Mouse (Mus musculus) Muller cell, postnatal 12 days (primary cell): ENCODE results near the gene Lrrc8e.

ENCODE experiments used
- DNase-seq: peaks from one replicate; pipeline ENCODE4 v3.0.0-alpha.2; 2015; ENCODE audit errors: inconsistent ontology term

Lrrc8e gene

DNA sequence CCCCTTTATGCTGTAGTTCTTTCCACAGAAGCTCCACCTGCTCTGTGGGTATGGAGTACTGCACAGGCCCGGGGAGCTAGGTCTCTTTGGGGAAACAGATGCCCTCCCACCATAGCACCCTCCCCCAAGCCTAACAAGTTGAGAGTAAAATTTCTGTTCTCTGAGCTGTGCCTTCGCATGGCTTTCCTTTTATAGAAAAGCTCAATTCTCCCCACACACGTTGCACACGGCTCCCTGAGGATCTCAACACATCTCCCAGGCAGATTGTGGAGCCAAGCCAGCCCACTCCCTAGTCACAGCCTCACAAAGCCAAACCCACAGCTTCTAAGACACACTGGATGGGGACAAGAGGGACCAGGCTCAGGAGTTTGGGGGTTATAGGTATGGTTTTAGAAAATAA, 30.3 kb downstream of the Lrrc8e start:
- no peak for DNase-seq

DNA sequence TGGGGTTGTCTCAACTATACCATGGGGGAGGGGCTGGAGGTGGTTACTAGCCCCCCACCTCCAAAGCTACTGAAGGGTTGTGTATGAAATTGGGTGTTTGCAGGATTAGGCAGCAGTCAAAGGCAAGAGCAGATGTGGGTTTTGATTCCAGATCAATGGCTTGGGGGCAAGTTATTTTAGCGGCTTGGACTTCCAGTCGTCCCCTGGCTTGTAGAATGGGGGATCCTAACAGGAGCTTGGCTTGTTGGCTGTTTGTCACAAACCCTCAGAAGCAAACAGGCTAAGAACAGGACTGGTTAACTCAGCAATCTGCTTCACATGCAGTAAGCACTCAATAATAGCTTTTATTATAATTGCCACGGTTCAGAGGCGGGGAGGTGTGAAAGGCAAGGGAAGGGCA, 30.7 kb downstream of the Lrrc8e start:
- DNase-seq: no peak

DNA sequence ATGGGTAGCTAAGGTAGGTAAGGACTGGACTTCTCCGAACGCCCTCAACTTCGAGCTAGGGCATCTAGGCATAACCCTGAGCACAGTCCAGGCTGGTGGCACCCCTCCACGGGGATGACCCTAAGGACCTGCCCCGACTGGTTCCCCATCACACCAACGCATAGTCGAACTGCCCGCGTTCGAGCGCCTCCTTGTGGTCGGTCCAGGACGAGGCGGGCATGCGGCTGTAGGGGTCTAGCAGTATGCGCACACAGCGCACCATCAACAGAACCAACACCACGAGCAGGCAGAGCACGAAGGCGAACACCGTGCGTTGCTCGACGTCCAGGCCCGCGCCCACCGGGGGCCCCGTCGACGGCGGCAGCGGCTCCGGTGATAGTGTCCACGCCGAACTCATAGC, 31.6 kb downstream of the Lrrc8e start:
- peak; percentile 76 for DNase-seq

DNA sequence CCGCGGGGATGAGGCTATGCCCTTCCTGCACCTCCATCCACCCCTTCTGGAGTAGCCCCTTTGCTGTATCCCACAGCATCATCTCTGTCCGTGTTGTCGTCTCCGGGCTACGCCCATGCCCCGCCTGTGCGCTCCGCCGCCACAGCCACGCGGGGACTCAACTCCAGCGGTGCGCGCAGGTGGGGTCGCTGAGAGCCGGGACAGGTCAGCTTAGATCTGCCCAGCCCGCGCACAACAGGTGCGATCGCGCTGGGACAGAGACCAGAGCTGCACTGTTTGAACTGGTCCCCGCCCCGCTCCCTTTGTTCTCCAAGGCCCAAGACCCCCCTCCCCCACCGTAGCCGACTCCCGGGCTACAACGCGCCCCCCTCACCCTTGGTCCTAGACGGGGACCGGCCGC, 32.1 kb downstream of the Lrrc8e start:
- no peak for DNase-seq

DNA sequence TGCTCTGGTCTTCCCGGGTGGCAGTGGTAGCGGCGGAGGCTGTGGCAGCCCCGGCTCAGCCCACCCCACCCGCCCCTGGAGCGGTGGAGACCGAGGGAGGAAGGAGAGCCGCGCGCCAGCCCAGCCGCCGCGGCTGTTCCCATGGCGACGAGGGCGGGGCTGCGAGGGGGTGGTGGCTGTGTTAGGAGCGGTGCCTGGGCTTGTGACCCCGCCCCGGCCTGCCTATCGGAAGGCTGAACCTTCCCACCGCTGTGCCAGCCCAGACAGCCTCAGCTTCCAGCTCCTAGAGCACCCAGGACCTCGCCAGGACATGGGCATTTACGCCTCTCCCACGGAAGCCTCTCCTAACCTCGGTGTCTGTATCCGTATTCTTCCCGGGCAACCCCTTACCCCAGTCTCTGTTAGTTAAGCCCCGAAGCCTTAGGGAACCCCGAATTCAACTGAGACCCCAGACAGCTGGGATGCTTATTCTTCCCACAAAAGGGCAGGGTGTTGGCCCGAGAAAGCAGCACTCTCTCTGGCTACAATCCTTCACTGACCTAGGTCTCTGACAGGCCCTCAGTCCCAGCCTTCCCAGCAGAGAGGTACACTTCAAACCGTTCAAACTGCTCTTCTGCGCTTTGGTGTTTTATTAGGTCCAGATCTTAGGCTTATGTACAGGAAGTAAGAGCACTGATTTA, 32.6 kb downstream of the Lrrc8e start, which contains the start of gene Ctxn1:
Ctxn1 (minus strand) TSS at position 150 of the 680 bp plus-strand sequence.
- peak; percentile 98 for DNase-seq

DNA sequence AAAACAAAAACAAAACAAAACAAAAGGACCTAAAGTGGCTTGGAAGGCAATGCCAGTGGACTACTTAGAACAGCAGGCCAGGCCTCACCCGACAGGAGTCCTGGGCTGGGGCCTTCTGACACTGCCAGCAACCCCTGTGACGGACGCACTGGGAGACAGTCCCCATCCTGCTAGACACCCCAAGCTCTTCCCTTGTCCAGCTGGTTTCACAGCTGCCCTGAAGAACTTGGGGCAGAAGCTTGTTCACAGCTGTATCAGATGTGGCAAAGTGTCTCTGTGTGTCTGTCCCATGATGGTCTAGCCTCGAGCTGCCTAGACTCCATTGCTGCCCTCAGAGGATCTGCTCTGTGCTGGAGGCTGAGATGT, 33.2 kb downstream of the Lrrc8e start:
- no peak for DNase-seq

DNA sequence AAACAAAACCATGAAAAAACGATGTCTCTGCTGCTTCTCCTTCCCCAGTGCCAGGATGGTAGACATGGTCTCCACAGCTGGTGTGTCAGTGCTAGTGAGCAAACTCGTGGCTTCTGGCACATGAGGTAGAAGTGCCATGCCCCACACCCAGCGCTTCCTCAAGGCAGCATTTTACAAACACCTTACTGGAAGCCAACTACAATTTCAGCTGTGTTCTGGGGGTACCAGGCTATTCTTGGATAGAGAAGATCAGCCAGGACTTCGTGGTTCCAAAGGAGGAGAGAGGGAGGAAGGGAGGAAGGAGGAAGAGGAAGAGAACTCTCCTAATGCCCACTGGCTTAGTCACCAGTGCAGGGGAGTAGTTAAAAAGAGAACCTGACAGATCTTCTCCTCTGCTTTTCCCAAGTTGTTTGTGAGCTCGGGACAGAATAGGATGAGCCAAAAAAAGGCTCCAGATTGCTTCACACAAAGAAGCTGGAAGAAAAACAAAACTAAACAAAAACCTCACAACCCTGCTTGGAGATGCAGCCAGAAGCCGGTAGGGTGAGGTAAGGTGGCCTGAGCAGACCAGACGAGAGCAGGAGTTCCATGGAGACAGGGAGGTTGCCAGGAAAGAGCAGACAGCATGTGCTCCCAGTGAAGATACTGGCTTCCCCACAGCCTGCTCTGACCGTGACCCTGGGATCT, 36.6 kb downstream of the Lrrc8e start:
- DNase-seq: no peak

DNA sequence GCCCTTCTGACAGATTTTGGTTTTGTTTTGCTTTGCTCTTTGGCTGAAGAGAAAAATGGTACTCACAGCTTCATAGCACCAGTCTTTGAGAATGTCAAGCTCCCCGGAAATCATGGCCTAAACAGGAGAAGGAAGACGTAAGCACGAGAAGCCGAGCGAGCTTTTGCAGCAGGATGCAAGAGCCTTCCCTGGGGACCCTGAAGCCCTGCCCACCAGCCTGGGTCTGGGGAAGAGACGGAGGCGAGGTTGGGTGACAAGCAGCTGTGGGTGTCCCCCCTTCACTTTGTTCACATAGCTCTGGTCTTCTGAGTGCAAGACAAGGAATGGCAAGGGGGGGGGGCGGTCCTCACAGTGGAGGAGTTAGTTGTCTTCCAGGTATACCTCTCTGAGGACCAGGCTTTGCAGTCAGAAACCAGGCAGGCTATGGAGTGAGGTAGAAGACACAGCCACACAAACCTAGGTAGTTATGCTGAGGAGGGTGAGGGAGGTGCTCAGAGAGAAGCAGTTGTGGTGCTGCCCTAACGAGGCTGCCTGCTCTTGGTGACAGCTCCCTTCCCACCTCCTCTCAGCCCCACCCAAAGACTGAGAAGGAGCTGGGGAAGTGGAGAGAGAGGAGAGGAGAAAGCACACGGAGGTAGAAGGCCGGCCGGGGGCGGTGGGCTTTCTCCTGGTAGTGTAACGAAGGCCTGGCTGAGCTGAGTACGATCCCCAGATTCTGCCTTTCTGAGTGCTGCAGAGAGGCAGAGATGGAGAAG, 38.7 kb downstream of the Lrrc8e start:
- no peak for DNase-seq

DNA sequence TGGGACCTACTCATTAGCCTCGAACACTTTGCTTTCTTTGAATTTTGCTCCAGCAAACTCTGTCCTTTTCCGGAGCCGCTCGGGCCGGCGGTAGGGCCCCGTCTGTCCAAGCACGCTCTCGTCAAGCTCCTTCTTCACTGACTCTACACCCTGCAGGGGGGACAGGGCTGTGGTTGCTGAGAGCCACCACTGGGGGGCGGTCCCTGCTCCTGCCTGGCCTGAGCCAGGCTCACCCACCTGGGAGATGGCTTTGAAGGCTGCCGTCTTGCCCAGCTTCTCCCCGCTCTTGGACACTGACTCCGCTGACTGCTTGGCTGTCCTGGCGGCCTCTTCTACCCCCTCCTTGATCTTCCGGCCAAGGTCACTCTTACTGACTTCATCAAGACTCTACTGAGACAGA, 41.0 kb downstream of the Lrrc8e start:
- DNase-seq: no peak

DNA sequence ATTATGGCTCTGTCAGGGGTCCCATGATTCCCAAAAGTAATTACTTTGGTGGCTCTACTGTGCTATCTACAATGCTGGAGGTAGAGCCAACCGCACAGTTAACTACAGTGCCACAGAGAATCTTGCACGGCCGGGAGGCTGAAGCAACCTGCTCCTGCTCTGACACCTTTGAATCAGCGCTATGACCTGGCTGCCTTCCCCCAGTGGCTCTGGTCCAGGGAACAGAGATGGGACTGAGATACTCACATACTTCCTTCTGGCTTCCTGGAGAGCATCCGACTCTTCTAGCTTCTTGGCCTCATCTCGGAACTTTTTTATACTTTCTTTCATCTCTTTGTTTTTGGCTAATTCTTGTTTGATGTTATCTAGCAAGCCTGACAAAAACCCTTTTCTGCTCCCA, 43.0 kb downstream of the Lrrc8e start:
- no peak for DNase-seq

DNA sequence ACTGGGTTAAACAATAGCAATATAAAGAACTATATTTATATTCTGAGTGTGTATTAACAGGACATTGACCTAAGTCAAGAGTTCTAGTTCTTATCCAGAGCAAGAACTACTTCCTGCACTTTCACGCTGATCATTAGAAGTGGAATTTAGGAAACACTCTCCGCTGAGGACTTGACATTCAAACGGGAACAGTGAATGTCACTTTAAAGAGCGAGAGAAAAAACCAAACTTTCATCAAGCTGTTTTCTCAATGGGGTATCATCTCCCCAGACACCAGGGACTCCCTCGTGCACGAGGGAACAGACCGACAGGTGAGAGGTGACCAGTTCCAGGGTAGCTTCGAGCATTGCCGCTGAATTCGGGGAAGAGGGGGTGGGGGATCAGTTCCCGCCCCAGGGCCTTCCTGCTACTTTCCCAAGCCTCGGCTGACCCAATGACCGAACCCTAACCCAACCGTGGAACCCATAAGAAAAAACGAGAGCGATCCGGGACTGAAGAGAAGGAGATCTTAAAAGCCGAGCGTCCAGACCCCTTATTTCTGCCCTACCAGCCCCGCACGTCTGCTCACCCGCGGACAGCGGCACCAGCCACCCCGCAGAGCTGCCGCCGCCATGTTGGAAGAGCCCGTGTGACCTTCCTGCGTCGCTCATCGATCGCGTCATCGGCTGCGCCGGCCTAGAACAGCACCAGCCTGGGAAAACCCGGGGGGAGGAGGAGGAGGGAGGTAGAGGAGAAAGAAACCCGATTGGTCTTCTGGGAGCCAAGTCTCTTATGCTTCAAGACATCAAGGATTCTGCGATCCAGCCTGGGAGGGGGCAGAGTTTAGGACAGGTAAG, 48.9 kb downstream of the Lrrc8e start, which contains the start of gene Timm44:
Timm44 (minus strand) TSS at position 639 of the 836 bp plus-strand sequence.
- peak; percentile 97 for DNase-seq

DNA sequence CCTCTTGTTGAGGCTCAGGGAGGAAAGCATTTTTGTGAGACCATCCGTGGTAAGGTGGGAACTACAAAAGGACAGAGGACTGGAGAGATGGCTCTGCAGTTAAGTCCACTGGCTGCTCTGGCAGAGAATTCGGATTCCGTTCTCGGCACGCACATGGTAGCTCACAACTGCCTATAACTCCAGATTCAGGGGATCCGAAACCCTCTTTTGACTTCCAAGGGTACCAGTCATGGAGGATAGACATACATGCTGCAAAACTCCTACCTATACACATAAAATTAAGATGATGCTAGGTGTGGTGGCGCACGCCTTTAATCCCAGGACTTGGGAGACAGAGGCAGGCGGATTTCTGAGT, 49.5 kb downstream of the Lrrc8e start:
- DNase-seq: no peak
